Mouse (Mus musculus): ENCODE measurements at regions not wholly inside any gene's neighbourhood (a gene's known extent, or its start where the extent isn't known, plus 50 kb on each side); places are given as distances from the start of the nearest gene placed in this dataset.
"Not testable (repeated sequence)": the region's sequence is repeated elsewhere in the genome, so short reads cannot be mapped to it uniquely, and the experiment has no call there.

DNA sequence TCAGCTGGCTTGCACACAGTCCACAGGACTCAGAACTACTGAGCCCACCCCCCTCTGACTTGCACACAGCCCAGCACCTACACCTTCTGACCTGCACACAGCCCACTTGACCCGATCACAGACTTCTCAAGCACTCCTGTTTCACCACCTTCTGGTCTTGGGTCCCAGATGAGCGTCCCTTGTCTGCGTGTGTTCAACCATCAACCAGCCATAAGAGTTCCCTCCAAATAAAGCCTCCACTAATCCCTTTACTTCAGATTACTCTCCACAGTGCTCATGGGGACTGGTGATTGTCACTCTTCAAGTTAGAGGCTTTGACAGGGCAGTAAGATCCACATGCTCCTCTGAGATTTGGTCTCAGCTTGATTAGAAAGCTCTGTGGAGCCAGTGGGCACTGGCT is 180.3 kb downstream of the Opa1 start:
- DNase-seq (ENCODE audit: low spot score) (no peak), ATAC-seq (no peak)
- Histone ChIP-seq H3K9me3 (replicated peaks; ENCODE audit: control insufficient read depth, low read length) (no peaks in the 10 kb centered on the region), H3K4me3 (ENCODE audit: low read depth, low read length) (no peak overlapping the region), H3K4me2 (ENCODE audit: low read length) (no peak overlapping the region), H3K4me1 (ENCODE audit: control insufficient read depth, insufficient read depth, low read length) (no peaks in the 10 kb centered on the region), H3K27me3 (replicated peaks; ENCODE audit: control insufficient read depth, insufficient read depth, low read length) (no peaks in the 10 kb centered on the region), H3K9ac (ENCODE audit: low read length) (no peak overlapping the region), H3K27ac (ENCODE audit: low read depth, low read length) (no peak overlapping the region), H3K36me3 (ENCODE audit: control insufficient read depth, insufficient read depth, low read length) (no peaks in the 10 kb centered on the region)
- WGBS: 73% methylated on average over 3 of the region's 3 CpGs

DNA sequence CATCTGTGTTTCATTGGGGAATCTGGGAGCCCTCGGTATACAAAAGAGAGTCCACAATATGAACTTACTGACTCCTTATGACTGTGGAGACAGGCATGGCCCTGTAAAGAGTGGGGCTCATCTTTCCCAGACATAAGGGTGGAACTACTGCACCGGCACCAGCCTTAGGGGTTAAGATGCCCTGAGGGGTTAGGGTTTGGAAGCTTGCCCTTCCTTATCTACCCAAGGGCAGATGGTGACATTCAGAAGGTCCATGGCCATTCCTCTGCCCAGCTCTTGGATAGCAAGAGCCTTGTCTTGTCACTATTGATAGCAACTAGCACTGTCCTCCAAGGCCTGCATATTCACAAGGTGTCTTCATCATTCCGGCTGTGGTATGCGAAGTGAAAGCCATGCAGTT is 181.5 kb downstream of the Opa1 start:
- Histone ChIP-seq H3K4me3 (ENCODE audit: low read depth, low read length) (no peak overlapping the region), H3K4me2 (ENCODE audit: low read length) (no peak overlapping the region), H3K9me3 (replicated peaks; ENCODE audit: control insufficient read depth, low read length) (peaks cover 4% of the 10 kb centered on the region; the same call in 1 of the 2 replicates), H3K4me1 (ENCODE audit: control insufficient read depth, insufficient read depth, low read length) (no peaks in the 10 kb centered on the region), H3K27ac (ENCODE audit: low read depth, low read length) (no peak overlapping the region), H3K9ac (ENCODE audit: low read length) (no peak overlapping the region), H3K36me3 (ENCODE audit: control insufficient read depth, insufficient read depth, low read length) (no peaks in the 10 kb centered on the region), H3K27me3 (replicated peaks; ENCODE audit: control insufficient read depth, insufficient read depth, low read length) (no peaks in the 10 kb centered on the region)
- WGBS: 92% methylated on average over 4 of the region's 4 CpGs
- DNase-seq (ENCODE audit: low spot score) (no peak), ATAC-seq (no peak)

DNA sequence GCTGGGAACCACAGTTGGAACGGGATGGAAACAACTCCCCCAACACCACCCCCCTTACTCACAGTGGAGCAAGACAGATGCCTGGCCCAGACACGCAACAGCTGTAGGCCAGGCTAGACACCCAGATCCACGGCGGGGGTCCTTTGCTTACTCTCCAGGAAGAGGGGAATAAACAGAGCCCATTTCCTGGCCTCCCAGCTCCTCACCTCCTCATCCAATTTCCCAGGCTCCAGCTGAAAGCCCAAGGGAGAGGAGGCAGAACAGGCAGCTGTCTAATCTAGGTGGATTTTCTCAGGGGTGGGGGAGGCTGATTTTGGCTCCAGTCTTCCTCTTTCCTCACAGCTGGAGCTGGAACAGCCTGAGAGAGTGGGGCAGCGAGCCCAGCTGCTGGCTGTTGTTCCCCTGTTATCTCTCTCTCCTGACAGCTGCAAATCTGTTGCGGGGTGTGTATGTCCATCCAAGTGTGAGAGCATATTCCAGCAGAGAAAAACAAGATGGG is 182.7 kb downstream of the Opa1 start:
- H3K4me1 ChIP-seq (ENCODE audit: control insufficient read depth, insufficient read depth, low read length): no peaks in the 10 kb centered on the region
- H3K27ac ChIP-seq (ENCODE audit: low read depth, low read length): no peak overlapping the region
- peak; percentile 44 for DNase-seq (ENCODE audit: low spot score)
- ATAC-seq: peak; percentile 60; the same call in 1 of the 2 replicates
- H3K9me3 ChIP-seq (replicated peaks; ENCODE audit: control insufficient read depth, low read length): peaks cover 4% of the 10 kb centered on the region; the same call in 1 of the 2 replicates
- H3K4me3 ChIP-seq (ENCODE audit: low read depth, low read length): no peak overlapping the region
- H3K36me3 ChIP-seq (ENCODE audit: control insufficient read depth, insufficient read depth, low read length): no peaks in the 10 kb centered on the region
- no peaks in the 10 kb centered on the region for H3K27me3 ChIP-seq (replicated peaks; ENCODE audit: control insufficient read depth, insufficient read depth, low read length)
- no peak overlapping the region for H3K9ac ChIP-seq (ENCODE audit: low read length)
- H3K4me2 ChIP-seq (ENCODE audit: low read length): no peak overlapping the region
- 41% methylated on average over 6 of the region's 6 CpGs for WGBS

DNA sequence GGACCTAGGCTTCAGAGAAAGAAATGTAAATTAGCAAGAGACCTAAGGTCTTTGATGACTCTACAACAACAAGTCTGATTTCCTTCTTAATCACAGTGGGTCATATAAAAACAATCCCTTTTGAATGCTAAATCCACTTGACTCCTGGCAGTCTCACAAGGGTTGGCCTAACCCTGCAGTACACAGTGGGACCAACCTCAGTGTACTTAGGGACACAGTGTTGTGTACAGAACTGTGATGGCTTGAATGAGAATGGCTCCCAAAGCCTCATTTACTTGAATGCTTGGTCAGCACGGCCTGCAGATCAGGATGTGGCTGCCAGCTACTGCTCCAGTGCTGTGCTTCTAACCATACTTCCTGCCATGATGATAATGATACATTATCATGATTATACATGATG is 185.2 kb downstream of the Opa1 start:
- Histone ChIP-seq H3K4me2 (ENCODE audit: low read length) (no peak overlapping the region), H3K27ac (ENCODE audit: low read depth, low read length) (no peak overlapping the region), H3K4me3 (ENCODE audit: low read depth, low read length) (no peak overlapping the region), H3K9me3 (replicated peaks; ENCODE audit: control insufficient read depth, low read length) (peaks cover 4% of the 10 kb centered on the region; the same call in 1 of the 2 replicates), H3K27me3 (replicated peaks; ENCODE audit: control insufficient read depth, insufficient read depth, low read length) (no peaks in the 10 kb centered on the region), H3K9ac (ENCODE audit: low read length) (no peak overlapping the region), H3K36me3 (ENCODE audit: control insufficient read depth, insufficient read depth, low read length) (no peaks in the 10 kb centered on the region), H3K4me1 (ENCODE audit: control insufficient read depth, insufficient read depth, low read length) (no peaks in the 10 kb centered on the region)
- DNase-seq (ENCODE audit: low spot score): no peak
- WGBS: 91% methylated on average over 1 of the region's 1 CpGs
- no peak for ATAC-seq

DNA sequence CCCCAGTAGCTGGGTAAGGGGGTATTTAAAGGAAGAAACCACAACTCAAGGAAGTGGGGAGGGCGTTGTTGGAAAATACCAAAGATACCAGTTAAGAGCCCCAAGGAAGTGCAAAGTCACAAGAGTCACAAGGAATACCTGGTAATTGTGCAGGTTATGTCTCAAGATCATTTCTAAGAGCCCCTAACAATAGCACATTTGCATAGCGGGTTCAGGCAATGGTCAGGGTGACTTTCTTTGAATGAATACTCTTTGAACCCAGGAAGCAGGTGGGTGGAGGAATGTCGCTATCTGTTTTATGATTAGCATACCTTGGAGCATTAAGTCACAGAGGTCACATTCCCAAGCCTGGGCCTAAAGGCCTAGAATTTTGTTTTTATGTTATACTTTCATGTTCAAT is 186.7 kb downstream of the Opa1 start:
- H3K4me1 ChIP-seq (ENCODE audit: control insufficient read depth, insufficient read depth, low read length); H3K36me3 ChIP-seq (ENCODE audit: control insufficient read depth, insufficient read depth, low read length); ATAC-seq; H3K4me2 ChIP-seq (ENCODE audit: low read length); H3K9me3 ChIP-seq (replicated peaks; ENCODE audit: control insufficient read depth, low read length); H3K27me3 ChIP-seq (replicated peaks; ENCODE audit: control insufficient read depth, insufficient read depth, low read length); H3K27ac ChIP-seq (ENCODE audit: low read depth, low read length); H3K4me3 ChIP-seq (ENCODE audit: low read depth, low read length); DNase-seq (ENCODE audit: low spot score); H3K9ac ChIP-seq (ENCODE audit: low read length): not testable (repeated sequence)
- WGBS: 99% methylated on average over 3 of the region's 3 CpGs

DNA sequence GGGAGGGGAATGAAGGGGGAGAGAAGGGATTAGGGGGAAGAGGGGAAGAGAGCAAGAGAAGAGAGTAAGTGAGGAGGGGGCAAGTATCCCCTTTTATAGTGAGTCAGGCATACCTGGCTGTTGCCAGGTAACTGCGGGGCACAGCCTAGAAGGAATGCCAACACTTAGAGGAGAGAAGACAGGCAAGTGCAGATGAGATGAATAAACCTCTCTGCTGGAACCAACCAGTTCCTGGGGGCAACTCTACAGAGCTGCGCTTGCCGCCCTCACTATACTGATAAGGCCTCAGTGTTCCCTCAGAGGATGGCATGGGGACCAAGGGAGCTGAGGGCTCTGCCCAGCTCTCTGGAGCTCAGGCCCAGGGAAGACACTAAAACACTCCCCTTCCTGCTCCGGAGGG is 192.2 kb downstream of the Opa1 start:
- Histone ChIP-seq H3K27ac (ENCODE audit: low read depth, low read length) (no peak overlapping the region), H3K9ac (ENCODE audit: low read length) (no peak overlapping the region), H3K9me3 (replicated peaks; ENCODE audit: control insufficient read depth, low read length) (no peaks in the 10 kb centered on the region), H3K4me1 (ENCODE audit: control insufficient read depth, insufficient read depth, low read length) (no peaks in the 10 kb centered on the region), H3K27me3 (replicated peaks; ENCODE audit: control insufficient read depth, insufficient read depth, low read length) (no peaks in the 10 kb centered on the region), H3K36me3 (ENCODE audit: control insufficient read depth, insufficient read depth, low read length) (no peaks in the 10 kb centered on the region), H3K4me3 (ENCODE audit: low read depth, low read length) (no peak overlapping the region), H3K4me2 (ENCODE audit: low read length) (no peak overlapping the region)
- WGBS: 26% methylated on average over 4 of the region's 4 CpGs
- no peak for DNase-seq (ENCODE audit: low spot score)
- peak; percentile 32 for ATAC-seq

DNA sequence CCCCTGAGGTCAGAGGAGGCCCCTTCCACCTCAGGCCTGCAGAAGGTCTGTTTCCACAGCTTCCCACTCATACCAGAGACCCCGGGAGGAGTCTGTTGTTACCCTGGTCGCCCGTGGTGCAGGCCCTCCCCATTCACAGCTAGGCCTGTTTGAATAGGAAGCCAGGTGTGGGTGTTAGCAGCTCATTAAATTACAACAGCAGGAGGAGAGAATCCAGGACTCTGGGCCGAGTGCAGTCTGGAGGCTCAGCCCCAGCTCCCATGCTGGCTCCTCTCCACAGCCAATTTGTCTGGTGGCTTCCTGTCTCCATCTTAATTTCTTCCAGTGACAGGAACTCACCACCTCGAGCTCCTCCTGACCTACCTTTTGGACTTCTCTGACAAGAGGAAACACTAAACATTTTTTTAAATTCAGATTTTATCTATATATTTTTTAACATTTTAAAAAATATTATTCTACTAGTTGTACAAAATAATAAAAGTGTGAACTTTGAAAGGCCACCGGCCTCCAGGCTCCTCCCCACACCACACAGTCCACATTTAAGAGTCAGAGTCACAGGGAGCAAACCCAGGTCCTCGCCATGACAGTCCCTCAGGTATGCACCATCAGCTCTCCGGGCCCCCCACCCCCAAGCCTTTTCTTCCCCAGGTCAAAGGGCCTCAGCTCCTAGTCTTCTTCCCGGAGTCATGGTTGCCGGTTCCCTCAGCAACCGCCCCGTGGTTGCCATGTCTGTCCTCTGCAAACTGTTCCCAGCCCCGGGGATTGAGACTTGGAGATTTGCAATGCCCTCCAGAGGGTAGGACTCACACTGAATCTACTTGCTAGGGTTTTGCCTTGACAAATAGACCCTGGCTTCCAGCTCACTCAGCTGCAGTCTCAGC is 192.8 kb downstream of the Opa1 start:
- Histone ChIP-seq H3K4me2 (ENCODE audit: low read length) (no peak overlapping the region), H3K36me3 (ENCODE audit: control insufficient read depth, insufficient read depth, low read length) (no peaks in the 10 kb centered on the region), H3K4me3 (ENCODE audit: low read depth, low read length) (no peak overlapping the region), H3K27me3 (replicated peaks; ENCODE audit: control insufficient read depth, insufficient read depth, low read length) (no peaks in the 10 kb centered on the region), H3K4me1 (ENCODE audit: control insufficient read depth, insufficient read depth, low read length) (no peaks in the 10 kb centered on the region), H3K9ac (ENCODE audit: low read length) (no peak overlapping the region), H3K9me3 (replicated peaks; ENCODE audit: control insufficient read depth, low read length) (no peaks in the 10 kb centered on the region), H3K27ac (ENCODE audit: low read depth, low read length) (no peak overlapping the region)
- ATAC-seq (peak; percentile 37; the same call in 1 of the 2 replicates), DNase-seq (ENCODE audit: low spot score) (peak; percentile 42)
- 39% methylated on average over 13 of the region's 13 CpGs for WGBS

DNA sequence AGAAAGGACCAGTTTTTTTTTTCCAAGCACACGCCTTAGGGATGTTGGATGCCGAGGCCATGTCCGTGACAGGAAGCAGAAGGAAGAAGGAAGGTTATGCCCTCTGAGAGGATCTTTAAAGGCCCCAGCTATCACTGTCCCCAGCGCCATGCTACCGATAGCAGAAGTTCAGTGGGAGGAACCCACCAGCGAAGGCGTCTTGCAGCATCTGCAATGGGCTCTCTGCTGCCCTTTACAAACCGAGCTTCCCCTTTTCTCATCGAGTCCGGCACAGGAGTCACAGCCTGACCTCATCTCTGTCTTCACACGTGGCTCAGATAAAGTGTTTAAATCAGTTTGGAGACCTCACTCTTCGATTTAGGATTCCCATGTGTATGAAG is 193.5 kb downstream of the Opa1 start:
- 85% methylated on average over 12 of the region's 12 CpGs for WGBS
- no peak overlapping the region for H3K4me3 ChIP-seq (ENCODE audit: low read depth, low read length)
- no peak overlapping the region for H3K9ac ChIP-seq (ENCODE audit: low read length)
- no peaks in the 10 kb centered on the region for H3K4me1 ChIP-seq (ENCODE audit: control insufficient read depth, insufficient read depth, low read length)
- ATAC-seq (no peak), DNase-seq (ENCODE audit: low spot score) (no peak)
- H3K27me3 ChIP-seq (replicated peaks; ENCODE audit: control insufficient read depth, insufficient read depth, low read length): no peaks in the 10 kb centered on the region
- H3K36me3 ChIP-seq (ENCODE audit: control insufficient read depth, insufficient read depth, low read length): no peaks in the 10 kb centered on the region
- no peak overlapping the region for H3K27ac ChIP-seq (ENCODE audit: low read depth, low read length)
- no peaks in the 10 kb centered on the region for H3K9me3 ChIP-seq (replicated peaks; ENCODE audit: control insufficient read depth, low read length)
- H3K4me2 ChIP-seq (ENCODE audit: low read length): no peak overlapping the region

DNA sequence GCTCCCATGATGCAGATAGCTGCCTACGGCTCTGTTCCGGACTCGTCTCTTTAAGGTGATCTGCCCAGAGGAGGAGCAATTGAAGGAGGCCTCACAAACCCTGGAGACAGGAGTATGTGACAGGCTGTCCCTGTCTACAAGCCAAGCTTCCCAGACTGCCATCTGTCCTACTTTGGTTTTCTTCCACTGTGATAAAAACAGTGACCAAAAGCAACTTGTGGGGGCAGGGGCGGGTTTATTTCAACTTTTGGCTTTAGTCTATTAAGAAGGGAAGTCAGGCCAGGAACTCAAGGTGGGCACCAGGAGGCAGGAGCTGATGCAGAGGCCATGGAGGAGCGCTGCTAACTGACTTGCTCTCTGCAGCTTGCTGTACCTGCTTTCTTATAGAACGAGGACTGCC is 193.9 kb downstream of the Opa1 start:
- no peaks in the 10 kb centered on the region for H3K36me3 ChIP-seq (ENCODE audit: control insufficient read depth, insufficient read depth, low read length)
- H3K4me2 ChIP-seq (ENCODE audit: low read length): no peak overlapping the region
- 83% methylated on average over 6 of the region's 6 CpGs for WGBS
- no peaks in the 10 kb centered on the region for H3K27me3 ChIP-seq (replicated peaks; ENCODE audit: control insufficient read depth, insufficient read depth, low read length)
- no peaks in the 10 kb centered on the region for H3K9me3 ChIP-seq (replicated peaks; ENCODE audit: control insufficient read depth, low read length)
- no peak overlapping the region for H3K4me3 ChIP-seq (ENCODE audit: low read depth, low read length)
- no peaks in the 10 kb centered on the region for H3K4me1 ChIP-seq (ENCODE audit: control insufficient read depth, insufficient read depth, low read length)
- no peak overlapping the region for H3K27ac ChIP-seq (ENCODE audit: low read depth, low read length)
- DNase-seq (ENCODE audit: low spot score): no peak
- no peak for ATAC-seq
- no peak overlapping the region for H3K9ac ChIP-seq (ENCODE audit: low read length)

Measured in forebrain, embryonic 14.5 days (tissue).